Mouse (Mus musculus) adrenal gland, postnatal 25 days (tissue): ENCODE data around the gene Gm48551. TPM values are rescaled to one million over a fixed set of nuclear protein-coding genes. Genes with fewer than 3 reads are reported as not detected.

Experiments
- DNase-seq: peaks from one replicate; pipeline ENCODE4 v3.0.0; 2021; ENCODE audit warnings: mixed read lengths
- total RNA-seq: library from RNA; stranded (reverse); gene quantifications from 2 replicates; pipeline ENCODE4 v1.2.3, GENCODE M21; 2021

Gene Gm48551
- total RNA-seq, 1 experiment from 2014 or later: 1.7 TPM

DNA sequence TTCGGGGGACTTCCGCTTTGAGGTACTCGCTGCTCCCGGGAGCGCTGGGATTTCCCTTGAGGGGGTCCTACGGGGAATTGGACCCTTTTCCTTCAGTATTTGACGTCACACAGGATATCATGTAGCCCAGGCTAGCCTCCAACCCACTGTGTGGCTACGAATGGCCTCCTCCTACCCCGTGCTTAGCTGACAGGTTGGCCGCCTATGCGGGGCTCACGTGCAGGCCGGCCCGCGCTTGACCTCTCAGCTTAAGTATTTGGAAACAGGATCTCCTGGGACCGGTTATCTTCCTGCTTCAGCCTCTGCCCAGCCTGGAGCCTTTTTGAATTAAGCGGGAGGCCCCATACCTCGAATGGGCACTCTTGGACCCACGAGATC lies 328 bp downstream of the Gm48551 start:
- DNase-seq: no peak

DNA sequence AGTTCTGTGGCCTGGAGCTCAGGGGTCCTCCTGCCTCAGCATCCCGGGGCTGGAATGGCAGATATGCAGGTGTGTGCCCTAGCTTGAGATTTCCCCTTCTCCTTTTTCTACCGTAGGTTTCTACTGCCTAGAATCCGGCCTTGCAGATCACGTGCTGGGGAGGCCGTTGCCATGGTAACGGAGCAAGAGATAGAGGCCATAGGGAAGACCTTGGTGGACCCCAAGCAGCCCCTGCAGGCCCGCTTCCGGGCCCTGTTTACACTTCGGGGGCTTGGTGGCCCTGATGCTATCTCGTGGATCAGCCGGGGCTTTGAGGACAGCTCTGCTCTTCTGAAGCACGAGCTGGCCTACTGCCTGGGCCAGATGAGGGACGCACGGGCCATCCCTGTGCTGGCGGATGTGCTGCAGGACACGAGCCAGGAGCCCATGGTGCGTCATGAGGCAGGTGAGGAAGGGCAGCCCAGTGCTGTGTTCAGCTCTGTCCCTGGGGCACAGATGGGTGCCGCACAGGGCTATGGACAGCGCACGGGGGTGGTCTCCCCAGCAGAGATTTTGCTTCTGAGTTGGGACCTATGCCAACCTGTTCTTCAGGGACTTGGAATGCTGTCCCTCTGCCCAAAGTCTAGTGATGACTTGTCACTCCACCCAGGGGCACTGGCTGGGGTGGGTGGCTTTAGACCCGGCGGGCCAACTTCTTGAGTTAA lies 1.5 kb downstream of the Gm48551 start:
- DNase-seq: no peak

DNA sequence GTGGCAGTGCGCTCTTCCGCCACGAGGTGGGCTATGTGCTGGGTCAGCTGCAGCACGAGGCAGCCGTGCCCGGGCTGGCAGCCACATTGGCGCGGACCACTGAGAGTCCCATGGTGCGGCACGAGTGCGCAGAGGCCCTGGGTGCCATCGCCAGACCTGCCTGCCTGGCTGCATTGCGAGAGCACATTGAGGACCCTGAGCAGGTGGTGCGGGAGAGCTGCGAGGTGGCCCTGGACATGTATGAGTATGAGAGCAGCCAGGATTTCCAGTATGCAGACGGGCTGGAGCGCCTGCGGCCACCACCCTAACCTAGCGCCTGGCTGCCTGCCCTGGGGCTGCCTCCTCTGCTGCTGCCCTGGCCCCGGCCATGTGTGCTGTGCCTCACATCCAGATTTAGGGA lies 3.5 kb downstream of the Gm48551 start:
- no peak for DNase-seq

GRCm38 (mm10) chr10:81388505-81389055 lies 4.3 kb downstream of the Gm48551 start, which contains the start of gene Gm48552:
Gm48552 (plus strand) TSS chr10:81389005.
- DNase-seq: no peak

- DNase-seq: peak; percentile 53
These were observed 5.1 kb downstream of the Gm48551 start for GRCm38 (mm10) chr10:81389373-81389772.

- peak; percentile 82 for DNase-seq
These were observed 5.8 kb downstream of the Gm48551 start for GRCm38 (mm10) chr10:81389801-81390677.

DNA sequence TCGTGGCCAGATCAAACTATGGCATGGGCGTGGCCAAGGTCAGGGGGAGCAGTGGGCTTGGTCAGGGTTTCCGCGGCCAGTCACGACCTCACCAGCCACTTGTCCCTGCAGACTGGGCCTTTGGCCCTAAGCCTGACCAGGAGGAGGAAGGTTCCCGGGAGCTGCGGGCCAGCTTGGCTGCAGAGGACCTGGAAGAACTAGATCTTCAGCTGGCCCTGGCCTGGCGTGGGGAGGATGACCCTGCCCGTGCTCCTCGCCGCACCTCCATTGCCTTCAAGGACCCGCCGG lies 6.4 kb downstream of the Gm48551 start:
- no peak for DNase-seq

- DNase-seq: no peak
These were observed 8.0 kb downstream of the Gm48551 start for GRCm38 (mm10) chr10:81392270-81392669.

GRCm38 (mm10) chr10:81392781-81393185 lies 8.5 kb downstream of the Gm48551 start, which contains the start of gene Smim24:
Smim24 (plus strand) TSS chr10:81393051.
- no peak for DNase-seq

DNA sequence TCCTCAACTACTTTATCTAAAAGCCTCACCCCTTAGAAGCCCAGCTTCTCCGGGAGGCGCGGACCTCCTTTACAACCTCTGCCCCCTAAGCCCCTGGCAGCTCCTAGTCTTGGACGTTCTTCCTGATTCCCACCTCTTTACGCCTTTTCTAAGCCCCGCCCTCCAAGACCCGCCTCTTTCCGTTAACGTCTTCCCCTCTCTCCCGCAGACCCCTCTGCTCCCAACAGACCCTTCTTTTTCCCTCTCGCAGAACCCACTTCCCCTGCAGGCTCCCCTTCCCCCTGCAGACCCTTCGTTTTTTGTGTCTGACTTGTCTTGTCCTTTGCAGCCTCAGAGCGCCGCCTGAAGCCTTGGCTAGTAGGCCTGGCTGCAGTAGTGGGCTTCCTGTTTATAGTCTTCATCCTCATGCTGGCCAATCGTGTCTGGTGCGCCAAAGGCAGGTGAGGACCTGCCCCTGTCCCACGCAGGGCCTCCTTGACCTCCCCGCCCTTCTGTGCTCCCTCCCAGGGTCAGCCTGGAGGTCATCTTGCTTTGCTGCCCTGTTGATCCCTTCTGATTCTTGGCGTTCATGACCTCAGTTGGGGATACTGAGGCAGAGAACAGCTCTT lies 9.3 kb downstream of the Gm48551 start:
- DNase-seq: no peak

DNA sequence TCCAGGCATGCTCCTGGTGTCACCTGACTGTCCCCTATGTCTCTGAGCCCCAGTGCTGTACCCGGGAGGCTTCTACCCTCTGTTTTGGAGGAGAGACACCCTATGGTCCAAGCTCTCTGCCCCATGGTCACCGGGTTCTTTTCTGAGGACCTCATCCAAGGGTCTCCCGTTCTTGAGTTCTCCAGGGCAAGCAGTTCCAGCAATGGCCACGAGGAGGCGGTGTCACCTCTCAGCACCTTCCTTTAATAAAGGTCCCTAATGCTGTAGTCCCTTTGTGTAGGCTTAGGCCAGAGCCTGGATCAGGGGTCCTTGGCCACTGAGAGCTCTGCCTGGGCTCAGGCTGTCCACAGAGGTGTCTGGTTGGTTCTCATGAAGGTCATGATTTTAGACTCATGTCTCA lies 10.9 kb downstream of the Gm48551 start:
- DNase-seq: peak; percentile 64

DNA sequence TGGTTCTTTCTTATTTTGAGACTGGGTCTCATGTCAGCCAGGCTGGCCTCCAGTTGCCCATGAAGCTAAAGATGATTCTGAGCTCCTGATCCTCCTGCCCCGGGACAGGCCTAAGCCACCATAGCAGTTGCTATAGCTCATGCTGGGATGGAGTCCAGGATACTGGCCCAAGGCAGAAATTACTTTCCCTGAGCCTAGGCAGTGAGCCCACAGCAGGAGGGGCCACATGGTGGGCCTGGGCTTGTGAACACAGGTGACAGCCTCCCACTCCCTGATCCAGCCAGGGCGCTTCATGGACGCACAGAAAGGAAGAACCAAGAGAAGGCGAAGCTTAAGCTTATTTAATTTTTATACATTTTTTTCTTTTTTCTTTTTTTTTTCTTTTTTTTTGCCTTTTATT lies 11.6 kb downstream of the Gm48551 start:
- no peak for DNase-seq

GRCm38 (mm10) chr10:81396749-81397148 lies 12.5 kb downstream of the Gm48551 start:
- DNase-seq: no peak

DNA sequence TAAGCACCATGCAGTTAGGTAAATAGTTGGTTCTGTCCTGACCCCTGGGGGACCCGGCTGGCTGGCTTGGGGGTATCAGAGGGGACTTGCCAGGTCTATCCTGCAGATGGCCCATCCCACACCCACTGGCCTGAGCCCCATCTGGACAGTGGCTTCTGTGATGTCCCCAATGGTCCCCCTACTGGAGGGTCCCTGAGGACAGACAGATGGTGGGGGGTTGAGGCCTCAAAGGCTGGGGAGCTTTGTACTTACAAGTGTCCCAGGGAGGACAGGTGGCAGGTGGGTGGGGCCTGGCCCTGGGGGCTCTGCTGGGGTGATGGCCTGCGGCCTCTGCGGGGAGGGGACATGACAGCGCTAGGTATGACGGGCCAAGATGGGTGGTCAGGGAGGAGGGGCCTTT lies 15.0 kb downstream of the Gm48551 start:
- no peak for DNase-seq

DNA sequence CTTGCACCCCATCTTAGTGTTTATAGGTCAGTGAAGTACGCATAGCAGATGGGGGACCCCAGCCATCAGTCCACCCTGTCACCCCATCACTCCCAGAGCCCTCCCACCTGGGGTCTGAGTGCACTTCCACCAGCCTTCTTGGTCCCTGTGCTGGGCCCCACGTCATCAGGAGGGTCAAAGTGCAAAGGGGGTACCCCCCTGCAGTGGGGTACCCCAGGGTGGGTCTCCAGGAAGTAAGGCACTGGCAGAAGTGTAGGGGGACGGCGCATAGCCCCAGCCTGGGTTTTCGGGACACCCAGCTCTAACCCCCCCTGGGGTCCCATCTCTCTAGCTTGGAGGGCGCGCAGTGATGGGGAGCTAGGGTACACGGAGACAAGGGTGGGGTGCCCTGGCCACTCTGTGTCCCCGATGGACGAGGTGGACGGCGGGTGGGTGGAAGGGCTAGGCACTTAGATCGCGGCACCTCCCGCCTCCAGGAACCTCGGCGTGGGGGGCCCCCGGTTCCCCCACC lies 15.6 kb downstream of the Gm48551 start:
- no peak for DNase-seq

GRCm38 (mm10) chr10:81400371-81401204 lies 16.3 kb downstream of the Gm48551 start:
- DNase-seq: no peak

DNA sequence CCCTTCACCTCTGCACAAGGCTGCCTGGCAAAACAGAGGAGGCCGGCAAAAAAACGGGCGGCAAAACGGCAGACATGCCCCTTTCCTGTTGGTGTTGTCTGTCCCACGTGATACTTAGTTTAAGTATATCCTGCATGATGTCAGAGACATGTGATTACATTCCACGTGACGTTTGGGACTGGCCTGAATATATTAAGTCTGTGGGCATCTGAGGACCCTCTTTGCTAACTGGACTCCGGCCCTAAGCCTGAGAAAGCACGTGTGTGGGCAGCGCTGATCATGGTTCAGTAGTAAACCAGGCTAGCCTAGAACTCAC lies 16.9 kb downstream of the Gm48551 start:
- no peak for DNase-seq

GRCm38 (mm10) chr10:81401521-81402226 lies 17.4 kb downstream of the Gm48551 start:
- peak; percentile 50 for DNase-seq

DNA sequence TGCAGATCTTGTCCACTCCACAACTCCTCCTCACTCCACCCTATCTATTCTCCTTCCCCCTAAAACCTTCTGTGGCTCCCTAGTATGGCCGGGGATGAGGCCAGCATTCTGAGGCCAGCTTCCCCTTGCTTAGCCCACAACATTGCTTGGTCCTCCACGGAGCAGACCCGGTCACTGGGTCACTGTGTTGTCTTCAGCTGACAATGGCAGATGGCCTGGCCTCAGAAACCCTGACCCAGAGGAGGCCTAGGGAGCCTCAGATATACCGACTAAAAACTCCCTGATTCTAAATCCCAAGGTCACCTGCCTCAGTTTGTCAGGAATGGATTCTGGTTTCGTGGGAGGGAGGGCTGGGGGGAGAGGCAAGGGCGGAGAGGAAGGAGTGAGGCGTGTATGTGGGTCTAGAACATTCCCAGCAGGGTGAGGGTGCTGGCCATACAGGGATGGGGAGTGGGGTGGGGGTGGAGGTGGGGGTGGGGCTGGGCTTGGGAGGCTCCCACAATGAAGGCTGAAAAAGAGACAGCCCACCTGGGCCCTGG lies 18.0 kb downstream of the Gm48551 start:
- DNase-seq: no peak

- no peak for DNase-seq
These were observed 19.2 kb downstream of the Gm48551 start for GRCm38 (mm10) chr10:81403511-81403910.

DNA sequence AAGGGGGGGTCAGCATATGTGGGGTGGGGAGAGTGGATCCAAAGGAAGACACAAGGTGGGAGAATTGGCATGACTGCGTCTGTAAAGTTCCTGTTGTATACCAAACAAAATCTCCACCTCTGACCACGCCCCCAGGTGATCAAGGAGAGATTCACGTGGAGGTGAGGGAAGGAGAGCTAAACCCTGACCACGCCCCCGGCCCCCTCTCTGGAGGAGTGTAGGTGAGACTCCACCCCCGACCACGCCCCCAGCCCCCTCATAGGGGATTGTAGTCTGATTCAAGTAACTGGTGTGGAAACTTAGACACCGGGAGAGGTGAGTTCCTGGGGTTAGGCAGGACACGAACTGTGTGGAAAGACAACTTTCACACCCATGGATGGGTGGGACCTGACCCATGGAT lies 19.8 kb downstream of the Gm48551 start:
- no peak for DNase-seq
